ENCODE assay signal across 29 mouse cellular contexts in the genomic region with DNA sequence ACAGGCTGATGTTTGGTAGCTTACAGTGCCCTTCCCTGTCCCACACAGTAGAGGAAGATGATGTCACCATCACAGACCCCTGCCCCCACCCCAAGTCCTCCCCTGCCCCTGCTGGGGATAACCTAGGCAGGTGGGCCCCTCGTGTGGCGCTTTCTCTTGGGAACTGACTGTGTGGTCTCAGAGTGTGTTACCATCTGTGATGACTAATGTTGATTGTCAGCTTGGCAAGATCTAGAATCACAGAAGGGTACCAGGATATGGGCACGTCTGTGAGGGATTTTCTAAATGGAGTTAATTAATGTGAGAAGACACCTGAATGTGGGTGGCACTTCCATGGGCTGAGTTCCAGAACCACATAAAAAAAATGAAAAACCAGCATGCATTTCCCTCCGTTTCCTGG. TPM values are rescaled to one million over a fixed set of nuclear protein-coding genes. Genes with fewer than 3 reads are reported as not detected.
DNase-seq lines count a peak whose midpoint lies in the region; ATAC-seq and TF ChIP-seq lines count a peak whose summit lies in the region.
"Had no signal": no experiment of that assay in that cellular context is flagged by ENCODE, and none has a peak within 500 bp of the region (broad histone marks: within the 10 kb centered on the region; RNA-seq: fewer than 3 reads in every experiment).

No protein-coding gene starts in this region.

- H3K4me3 ChIP-seq in hindbrain, postnatal 0 days (ENCODE audit: low read length): no peak overlapping the region
- no peak overlapping the region for H3K4me3 ChIP-seq in hindbrain, embryonic 13.5 days
- no peak overlapping the region for H3K4me3 ChIP-seq in forebrain, embryonic 12.5 days (replicated peaks)
- H3K4me3 ChIP-seq in forebrain, postnatal 0 days (ENCODE audit: low read depth, low read length): no peak overlapping the region
- H3K4me3 ChIP-seq: embryonic facial prominence, embryonic 12.5 days; erythroblast, embryonic 14.5 days; hindbrain, embryonic 12.5 days; midbrain, embryonic 15.5 days; stomach, embryonic 15.5 days had no signal

- H3K9ac ChIP-seq in hindbrain, postnatal 0 days (replicated peaks; ENCODE audit: low read length): no peak overlapping the region
- H3K9ac ChIP-seq in hindbrain, embryonic 13.5 days: no peak overlapping the region
- H3K9ac ChIP-seq in forebrain, embryonic 12.5 days: no peak overlapping the region
- no peak overlapping the region for H3K9ac ChIP-seq in forebrain, postnatal 0 days
- H3K9ac ChIP-seq: embryonic facial prominence, embryonic 12.5 days; hindbrain, embryonic 12.5 days; liver, embryonic 14.5 days; midbrain, embryonic 15.5 days; stomach, embryonic 15.5 days had no signal

- no peaks in the 10 kb centered on the region for H3K27me3 ChIP-seq in hindbrain, postnatal 0 days (ENCODE audit: insufficient read depth, low read length)
- H3K27me3 ChIP-seq in hindbrain, embryonic 13.5 days: no peaks in the 10 kb centered on the region
- H3K27me3 ChIP-seq in forebrain, embryonic 12.5 days: 0 out of 2 replicates have a peak, but pooled peaks cover 4% of the 10 kb centered on the region
- no peaks in the 10 kb centered on the region for H3K27me3 ChIP-seq in forebrain, postnatal 0 days (ENCODE audit: insufficient read depth, low read length)
- H3K27me3 ChIP-seq: embryonic facial prominence, embryonic 12.5 days; hindbrain, embryonic 12.5 days; midbrain, embryonic 15.5 days; stomach, embryonic 15.5 days had no signal

- peak; percentile 40; the same call in 1 of the 2 replicates for ATAC-seq in hindbrain, postnatal 0 days
- no peak for ATAC-seq in hindbrain, embryonic 13.5 days (ENCODE audit: low FRiP score)
- ATAC-seq in forebrain, embryonic 12.5 days (ENCODE audit: low FRiP score): peak; percentile 60; the same call in 1 of the 2 replicates
- peak; percentile 64; the same call in 1 of the 2 replicates for ATAC-seq in forebrain, postnatal 0 days
- ATAC-seq: CD4-positive, CD25-positive, alpha-beta regulatory T cell, adult 4 months; midbrain, embryonic 15.5 days had no signal

- no peak overlapping the region for H3K4me2 ChIP-seq in hindbrain, postnatal 0 days (ENCODE audit: low read depth, low read length)
- no peak overlapping the region for H3K4me2 ChIP-seq in hindbrain, embryonic 13.5 days
- H3K4me2 ChIP-seq in forebrain, embryonic 12.5 days: no peak overlapping the region
- no peak overlapping the region for H3K4me2 ChIP-seq in forebrain, postnatal 0 days (ENCODE audit: low read depth)
- H3K4me2 ChIP-seq: embryonic facial prominence, embryonic 12.5 days; heart, embryonic 11.5 days; hindbrain, embryonic 12.5 days; midbrain, embryonic 15.5 days; stomach, embryonic 15.5 days had no signal

- no peak overlapping the region for H3K27ac ChIP-seq in hindbrain, postnatal 0 days
- no peak overlapping the region for H3K27ac ChIP-seq in hindbrain, embryonic 13.5 days
- no peak overlapping the region for H3K27ac ChIP-seq in forebrain, embryonic 12.5 days
- no peak overlapping the region for H3K27ac ChIP-seq in forebrain, postnatal 0 days (ENCODE audit: low read depth, low read length)
- H3K27ac ChIP-seq: embryonic facial prominence, embryonic 12.5 days; hindbrain, embryonic 12.5 days; liver, embryonic 14.5 days; macrophage; midbrain, embryonic 15.5 days; stomach, embryonic 15.5 days had no signal

- no peaks in the 10 kb centered on the region for H3K9me3 ChIP-seq in hindbrain, postnatal 0 days (ENCODE audit: low read length)
- no peaks in the 10 kb centered on the region; the same call in 1 of the 2 replicates for H3K9me3 ChIP-seq in hindbrain, embryonic 13.5 days
- no peaks in the 10 kb centered on the region; the same call in 1 of the 2 replicates for H3K9me3 ChIP-seq in forebrain, embryonic 12.5 days
- H3K9me3 ChIP-seq in forebrain, postnatal 0 days (ENCODE audit: low read length): no peaks in the 10 kb centered on the region
- H3K9me3 ChIP-seq: midbrain, embryonic 15.5 days; stomach, embryonic 15.5 days had no signal

- no peaks in the 10 kb centered on the region for H3K36me3 ChIP-seq in hindbrain, postnatal 0 days (ENCODE audit: insufficient read depth, low read length)
- no peaks in the 10 kb centered on the region for H3K36me3 ChIP-seq in hindbrain, embryonic 13.5 days
- no peaks in the 10 kb centered on the region for H3K36me3 ChIP-seq in forebrain, embryonic 12.5 days (replicated peaks)
- no peaks in the 10 kb centered on the region for H3K36me3 ChIP-seq in forebrain, postnatal 0 days (ENCODE audit: insufficient read depth)
- H3K36me3 ChIP-seq: embryonic facial prominence, embryonic 12.5 days; hindbrain, embryonic 12.5 days; midbrain, embryonic 15.5 days; stomach, embryonic 15.5 days had no signal

- DNase-seq in hindbrain, postnatal 0 days (ENCODE audit: low spot score): peak; percentile 46
- DNase-seq in left cerebral cortex, postnatal 4 days: peak; percentile 37
- no peak for DNase-seq in left cerebral cortex, adult 9 months (ENCODE audit: low spot score in 2 of 2)
- peak; percentile 67 for DNase-seq in forebrain, postnatal 0 days
- no peak for DNase-seq in urinary bladder, postnatal 25 days (ENCODE audit: low spot score)
- DNase-seq: adrenal gland, postnatal 25 days; cerebellum, adult 2 months; cerebellum, postnatal 36 days; gastrocnemius, postnatal 25 days; heart, adult 11 months; heart, postnatal 36 days; kidney, adult 11 months; kidney, postnatal 25 days; liver; lung, adult 2 months; lung, postnatal 10 days; right cerebral cortex, postnatal 25 days had no signal

- intact Hi-C loops in left cerebral cortex, postnatal 4 days (cut with DNase I): no loop called here

- 0 out of 2 replicates have a peak, but pooled peaks cover 2% of the 10 kb centered on the region for H3K4me1 ChIP-seq in hindbrain, postnatal 0 days (ENCODE audit: insufficient read depth, low read length)
- H3K4me1 ChIP-seq in hindbrain, embryonic 13.5 days (replicated peaks): peaks cover 14% of the 10 kb centered on the region
- H3K4me1 ChIP-seq in forebrain, embryonic 12.5 days: peaks cover 19% of the 10 kb centered on the region
- H3K4me1 ChIP-seq in forebrain, postnatal 0 days (ENCODE audit: insufficient read depth): peaks cover 7% of the 10 kb centered on the region; the same call in 1 of the 2 replicates
- H3K4me1 ChIP-seq: stomach, embryonic 15.5 days had no signal

- no peak for TF ChIP-seq CTCF in hindbrain, postnatal 0 days (IDR thresholded peaks at IDR 0.05; ENCODE audit: low read depth)
- TF ChIP-seq CTCF in forebrain, postnatal 0 days (IDR thresholded peaks at IDR 0.05; ENCODE audit: low read depth): no peak

- whole genome bisulfite sequencing in hindbrain, postnatal 0 days: 45% methylated on average over 4 of the region's 4 CpGs
- 69% methylated on average over 4 of the region's 4 CpGs for WGBS in hindbrain, embryonic 13.5 days
- 65% methylated on average over 4 of the region's 4 CpGs for WGBS in forebrain, embryonic 12.5 days
- 38% methylated on average over 4 of the region's 4 CpGs for WGBS in forebrain, postnatal 0 days

RNA-seq across cellular contexts. Expression of a gene that starts 12.7 kb away (rescaled TPM):
- 2.3 and 3.3 TPM in 2 replicates for total RNA-seq in hindbrain, postnatal 0 days (2014; rRNA removed)
- 2.5 and 3.4 TPM in 2 replicates for polyA plus RNA-seq in hindbrain, postnatal 0 days (2015; fragmentation: Nextera tagmentation; extraction: Ambion mirVana)
- polyA plus RNA-seq in hindbrain, embryonic 13.5 days (2015; fragmentation: Nextera tagmentation; extraction: Ambion mirVana): 1.6 and 1.9 TPM in 2 replicates
- total RNA-seq in left cerebral cortex, postnatal 4 days (2021): 1 to 10 TPM; 7.3 to 8.1 TPM
- 3.1 and 5.1 TPM in 2 replicates for polyA plus RNA-seq in forebrain, embryonic 12.5 days (2016; fragmentation: Nextera tagmentation; extraction: Ambion mirVana)
- total RNA-seq in forebrain, postnatal 0 days (2014; rRNA removed): 2.1 and 3.1 TPM in 2 replicates
- polyA plus RNA-seq in forebrain, postnatal 0 days (2015; fragmentation: Nextera tagmentation; extraction: Ambion mirVana): 1.7 and 2.2 TPM in 2 replicates
- total RNA-seq: neutrophil, adult 5-6 weeks had no signal
- polyA plus RNA-seq: CD4-positive, CD25-positive, alpha-beta regulatory T cell, adult 4 months; erythroblast, embryonic 14.5 days; heart, embryonic 11.5 days; macrophage had no signal

Comparison
In these comparisons a context has a peak if more than half of its experiments do, and no peak if none do; other contexts are left out.
1. DNase-seq: peak in hindbrain, postnatal 0 days (single experiment), left cerebral cortex, postnatal 4 days (single experiment) and forebrain, postnatal 0 days (single experiment); none in left cerebral cortex, adult 9 months (0 of 2) and urinary bladder, postnatal 25 days (single experiment).